Mouse (Mus musculus): ENCODE measurements around the gene Pip4p1. TPM values are rescaled to one million over a fixed set of nuclear protein-coding genes. Genes with fewer than 3 reads are reported as not detected.

Gene Pip4p1
- polyA plus RNA-seq, 1 experiment: 93.1 TPM

DNA sequence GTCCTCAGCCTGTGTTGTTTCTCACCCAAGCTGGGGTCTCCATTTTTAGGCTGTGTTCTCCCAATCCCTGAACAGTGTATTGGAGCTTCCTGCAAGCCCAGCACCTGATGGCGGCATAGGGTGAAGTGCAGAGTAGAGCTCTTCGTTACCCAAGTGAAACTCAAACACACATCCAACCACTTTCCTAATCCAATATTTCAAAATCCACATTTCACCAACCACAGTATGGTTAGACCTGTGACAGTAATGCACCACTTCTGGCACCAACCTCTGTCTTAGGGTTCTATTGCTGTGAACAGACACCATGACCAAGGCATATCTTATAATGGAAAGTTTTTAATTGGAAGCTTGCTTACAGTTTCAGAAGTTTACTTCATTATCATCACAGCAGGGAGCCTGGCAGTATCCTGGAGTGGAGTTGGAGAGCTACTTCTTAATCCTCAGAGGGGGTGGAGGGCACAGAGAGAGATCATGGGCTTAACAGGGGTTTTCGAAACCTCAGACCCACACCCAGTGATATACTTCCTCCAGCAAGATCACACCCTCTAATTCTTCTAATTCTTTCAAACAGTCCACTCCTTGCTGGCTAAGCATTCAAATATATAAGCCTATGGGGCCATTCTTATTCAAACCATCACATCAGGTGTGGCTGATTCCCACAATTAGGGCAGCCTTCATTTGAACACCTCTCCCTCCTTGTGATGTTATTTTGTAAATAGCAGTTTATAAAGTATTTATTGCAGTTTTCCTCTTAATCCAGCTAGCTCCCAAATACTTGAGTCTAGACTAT is 7.7 kb upstream of the Pip4p1 start:
- WGBS: 92% methylated on average over 3 of the region's 3 CpGs

DNA sequence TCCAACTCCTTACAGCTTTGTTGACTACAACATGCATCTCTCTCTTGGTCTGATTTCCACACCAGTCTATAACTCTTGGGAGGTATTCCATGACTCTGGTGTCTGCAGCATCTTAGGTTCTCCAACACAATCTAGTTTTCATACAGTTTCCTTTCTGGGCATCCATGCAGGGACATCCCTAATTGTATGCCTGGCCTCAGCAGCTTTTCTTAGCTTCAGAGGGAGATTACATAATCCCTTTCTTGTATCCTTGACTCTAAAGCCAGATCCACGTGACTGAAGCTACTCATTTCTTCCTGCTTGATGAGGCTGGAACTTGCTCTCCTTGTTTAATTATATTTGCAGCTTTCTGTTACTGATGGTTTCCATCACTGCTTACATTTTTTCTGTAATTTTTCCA is 6.0 kb upstream of the Pip4p1 start:
- no peaks in the 10 kb centered on the region for H3K36me3 ChIP-seq (ENCODE audit: control insufficient read depth, insufficient read depth, low read length)
- 42% methylated on average over 1 of the region's 1 CpGs for WGBS
- no peak overlapping the region for H3K4me3 ChIP-seq (ENCODE audit: low read depth, low read length)
- H3K27me3 ChIP-seq (ENCODE audit: control insufficient read depth, insufficient read depth, low read length): no peaks in the 10 kb centered on the region
- peaks cover under 1% of the 10 kb centered on the region; the same call in 1 of the 2 replicates for H3K4me1 ChIP-seq (ENCODE audit: control insufficient read depth, insufficient read depth, insufficient read length, low read length)
- no peak overlapping the region for H3K27ac ChIP-seq (ENCODE audit: insufficient read depth, low read depth, low read length)
- TF ChIP-seq POLR2A (IDR thresholded peaks at IDR 0.05; ENCODE audit: low read depth, low read length) (no peak), CTCF (IDR thresholded peaks at IDR 0.05; ENCODE audit: extremely low read depth, insufficient read length, insufficient replicate concordance, low read depth, low read length) (no peak)

More for the DNA sequence above, 7.7 kb upstream of the Pip4p1 start:
- Histone ChIP-seq H3K27ac (ENCODE audit: insufficient read depth, low read depth, low read length) (no peak overlapping the region), H3K27me3 (ENCODE audit: control insufficient read depth, insufficient read depth, low read length) (no peaks in the 10 kb centered on the region), H3K36me3 (ENCODE audit: control insufficient read depth, insufficient read depth, low read length) (no peaks in the 10 kb centered on the region), H3K4me1 (ENCODE audit: control insufficient read depth, insufficient read depth, insufficient read length, low read length) (no peaks in the 10 kb centered on the region), H3K4me3 (ENCODE audit: low read depth, low read length) (no peak overlapping the region)
- TF ChIP-seq POLR2A (IDR thresholded peaks at IDR 0.05; ENCODE audit: low read depth, low read length): no peak
- no peak for TF ChIP-seq CTCF (IDR thresholded peaks at IDR 0.05; ENCODE audit: extremely low read depth, insufficient read length, insufficient replicate concordance, low read depth, low read length)

DNA sequence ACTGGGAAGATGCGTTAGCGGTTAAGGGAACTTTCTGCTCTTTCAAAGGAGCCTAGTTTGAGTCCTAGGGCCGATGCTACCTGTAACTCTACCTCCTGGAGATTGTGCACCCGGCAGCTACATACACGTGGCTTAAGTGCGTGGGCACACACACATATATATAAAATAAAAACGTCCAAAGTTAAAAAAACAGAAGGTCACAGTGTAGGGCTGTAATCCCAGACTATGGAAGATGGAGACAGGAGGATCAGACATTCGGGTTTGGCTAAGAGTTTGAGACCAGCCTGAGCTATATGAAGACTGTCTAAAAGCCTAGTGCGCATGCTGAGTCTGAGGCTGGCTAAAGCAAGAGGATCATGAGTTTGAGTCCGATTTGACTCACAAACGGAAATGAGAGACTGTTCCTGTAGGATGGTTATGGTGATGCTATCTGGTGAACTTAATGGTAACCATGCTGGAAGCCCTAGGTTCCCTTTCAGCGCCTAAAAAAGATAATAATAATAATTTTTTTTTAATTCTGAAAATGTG is 901 bp upstream of the Pip4p1 start:
- WGBS: 11% methylated on average over 12 of the region's 12 CpGs
- H3K27me3 ChIP-seq (ENCODE audit: control insufficient read depth, insufficient read depth, low read length): no peaks in the 10 kb centered on the region
- H3K4me1 ChIP-seq (ENCODE audit: control insufficient read depth, insufficient read depth, insufficient read length, low read length): peaks cover 7% of the 10 kb centered on the region; the same call in 1 of the 2 replicates
- H3K36me3 ChIP-seq (ENCODE audit: control insufficient read depth, insufficient read depth, low read length): peaks cover 25% of the 10 kb centered on the region
- TF ChIP-seq CTCF (IDR thresholded peaks at IDR 0.05; ENCODE audit: extremely low read depth, insufficient read length, insufficient replicate concordance, low read depth, low read length) (no peak), POLR2A (IDR thresholded peaks at IDR 0.05; ENCODE audit: low read depth, low read length) (no peak)
- H3K4me3 ChIP-seq (ENCODE audit: low read depth, low read length): peak overlapping the region; percentile 72
- H3K27ac ChIP-seq (ENCODE audit: insufficient read depth, low read depth, low read length): peak overlapping the region; percentile 80

DNA sequence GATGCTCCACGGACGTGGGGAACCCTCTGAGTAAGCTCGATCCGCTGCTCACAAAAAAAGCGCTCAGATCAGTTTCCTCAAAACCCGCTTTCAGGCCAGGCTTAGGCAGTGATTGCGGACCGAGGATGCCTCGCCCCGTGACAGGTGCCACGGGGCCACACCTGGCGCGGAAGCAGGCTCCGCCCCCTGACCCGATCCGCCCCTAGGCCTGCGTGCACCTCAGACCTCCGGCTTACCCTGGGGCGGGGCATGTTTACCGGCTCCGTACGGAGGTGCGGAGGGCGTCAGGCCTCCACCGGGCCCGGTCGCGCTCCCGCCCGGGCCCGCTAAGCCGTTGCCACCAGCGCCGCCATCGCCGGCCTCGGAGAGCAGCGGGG is 291 bp downstream of the Pip4p1 start:
- peaks cover 29% of the 10 kb centered on the region for H3K36me3 ChIP-seq (ENCODE audit: control insufficient read depth, insufficient read depth, low read length)
- peak overlapping the region; percentile 72 for H3K4me3 ChIP-seq (ENCODE audit: low read depth, low read length)
- H3K4me1 ChIP-seq (ENCODE audit: control insufficient read depth, insufficient read depth, insufficient read length, low read length): peaks cover 9% of the 10 kb centered on the region; the same call in 1 of the 2 replicates
- no peak for TF ChIP-seq CTCF (IDR thresholded peaks at IDR 0.05; ENCODE audit: extremely low read depth, insufficient read length, insufficient replicate concordance, low read depth, low read length)
- no peak for TF ChIP-seq POLR2A (IDR thresholded peaks at IDR 0.05; ENCODE audit: low read depth, low read length)
- no peaks in the 10 kb centered on the region for H3K27me3 ChIP-seq (ENCODE audit: control insufficient read depth, insufficient read depth, low read length)
- H3K27ac ChIP-seq (ENCODE audit: insufficient read depth, low read depth, low read length): peak overlapping the region; percentile 92
- WGBS: under 1% methylated on average over 38 of the region's 38 CpGs

DNA sequence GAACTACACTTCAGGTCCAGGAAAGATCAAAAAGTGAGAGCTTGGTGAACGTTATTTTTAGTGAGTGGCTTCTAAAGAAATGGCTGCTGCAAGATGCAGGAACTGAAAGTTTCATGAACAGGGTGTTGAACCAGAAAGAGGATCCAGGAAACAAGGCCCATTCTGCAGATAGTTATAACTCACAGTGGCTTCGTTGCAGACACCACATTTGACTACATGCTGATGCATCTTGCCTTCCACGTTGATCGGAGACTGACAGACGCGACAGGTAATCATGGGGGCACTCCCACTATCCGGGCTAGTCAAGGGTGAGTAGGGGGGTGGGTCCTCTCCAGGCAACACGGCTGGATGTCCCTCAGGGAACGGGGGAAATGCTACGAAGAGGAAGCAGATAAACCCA is 705 bp downstream of the Pip4p1 start:
- Histone ChIP-seq H3K27me3 (ENCODE audit: control insufficient read depth, insufficient read depth, low read length) (no peaks in the 10 kb centered on the region), H3K36me3 (ENCODE audit: control insufficient read depth, insufficient read depth, low read length) (peaks cover 29% of the 10 kb centered on the region), H3K4me1 (ENCODE audit: control insufficient read depth, insufficient read depth, insufficient read length, low read length) (peaks cover 11% of the 10 kb centered on the region; the same call in 1 of the 2 replicates), H3K27ac (ENCODE audit: insufficient read depth, low read depth, low read length) (peak overlapping the region; percentile 92), H3K4me3 (ENCODE audit: low read depth, low read length) (peak overlapping the region; percentile 72)
- TF ChIP-seq CTCF (IDR thresholded peaks at IDR 0.05; ENCODE audit: extremely low read depth, insufficient read length, insufficient replicate concordance, low read depth, low read length) (no peak), POLR2A (IDR thresholded peaks at IDR 0.05; ENCODE audit: low read depth, low read length) (no peak)
- 5% methylated on average over 10 of the region's 10 CpGs for WGBS

DNA sequence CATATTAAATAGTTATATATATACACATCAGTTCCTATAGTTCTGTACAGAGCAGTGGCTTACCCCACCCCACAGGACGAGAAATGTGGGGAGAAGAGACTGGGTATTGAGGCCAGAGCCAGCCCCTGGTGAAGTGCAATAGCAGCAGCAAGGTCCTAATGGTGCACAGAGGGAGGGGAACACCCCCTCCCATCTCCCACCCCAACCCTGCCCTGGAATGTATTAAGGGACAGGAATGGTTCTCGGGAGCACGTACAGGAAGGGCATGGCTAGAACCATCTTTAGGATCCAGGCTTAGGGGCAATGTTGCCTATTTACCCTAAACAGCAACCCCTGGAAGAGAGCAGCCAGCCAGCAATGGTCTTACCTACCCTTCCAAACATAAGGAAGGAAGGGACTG is 3.3 kb downstream of the Pip4p1 start:
- H3K4me3 ChIP-seq (ENCODE audit: low read depth, low read length): no peak overlapping the region
- 70% methylated on average over 3 of the region's 3 CpGs for WGBS
- H3K27ac ChIP-seq (ENCODE audit: insufficient read depth, low read depth, low read length): no peak overlapping the region
- TF ChIP-seq CTCF (IDR thresholded peaks at IDR 0.05; ENCODE audit: extremely low read depth, insufficient read length, insufficient replicate concordance, low read depth, low read length) (no peak), POLR2A (IDR thresholded peaks at IDR 0.05; ENCODE audit: low read depth, low read length) (no peak)
- H3K4me1 ChIP-seq (ENCODE audit: control insufficient read depth, insufficient read depth, insufficient read length, low read length): peaks cover 11% of the 10 kb centered on the region; the same call in 1 of the 2 replicates
- H3K27me3 ChIP-seq (ENCODE audit: control insufficient read depth, insufficient read depth, low read length): no peaks in the 10 kb centered on the region
- peaks cover 29% of the 10 kb centered on the region for H3K36me3 ChIP-seq (ENCODE audit: control insufficient read depth, insufficient read depth, low read length)
